In genomic region chr11:24414804-24415203, GRCm38 (mm10) we compare ENCODE assay signal across 9 mouse cellular contexts.
DNase-seq lines count a peak whose midpoint lies in the region; ATAC-seq and TF ChIP-seq lines count a peak whose summit lies in the region.
"Had no signal": no experiment of that assay in that cellular context is flagged by ENCODE, and none has a peak within 500 bp of the region (broad histone marks: within the 10 kb centered on the region; RNA-seq: fewer than 3 reads in every experiment).

No protein-coding gene starts in this region.

- no peak overlapping the region for H3K4me3 ChIP-seq in heart, embryonic 10.5 days
- no peak overlapping the region for H3K4me3 ChIP-seq in liver, postnatal 0 days (ENCODE audit: low read depth, low read length)
- H3K4me3 ChIP-seq in liver, embryonic 12.5 days: no peak overlapping the region

- H3K27ac ChIP-seq in heart, embryonic 10.5 days: no peak overlapping the region
- H3K27ac ChIP-seq in liver, postnatal 0 days (ENCODE audit: low read depth): no peak overlapping the region
- no peak overlapping the region for H3K27ac ChIP-seq in liver, embryonic 12.5 days

- TF ChIP-seq EP300 in liver, postnatal 0 days (IDR thresholded peaks at IDR 0.05; ENCODE audit: low read depth): no peak

- ATAC-seq in liver, postnatal 0 days: no peak
- ATAC-seq in liver, embryonic 12.5 days: no peak
- peak; percentile 72; the same call in 1 of the 2 replicates for ATAC-seq in megakaryocyte, adult 5-6 weeks (ENCODE audit: poor library complexity, severe bottlenecking)

- H3K4me1 ChIP-seq in heart, embryonic 10.5 days: no peaks in the 10 kb centered on the region
- H3K4me1 ChIP-seq in liver, postnatal 0 days (ENCODE audit: insufficient read depth): no peaks in the 10 kb centered on the region
- H3K4me1 ChIP-seq in liver, embryonic 12.5 days: no peaks in the 10 kb centered on the region

- peak; percentile 64 for TF ChIP-seq CTCF in liver, postnatal 0 days (IDR thresholded peaks at IDR 0.05; ENCODE audit: low read depth)

- H3K27me3 ChIP-seq in heart, embryonic 10.5 days (ENCODE audit: insufficient read depth, poor library complexity, severe bottlenecking): no peaks in the 10 kb centered on the region
- H3K27me3 ChIP-seq in liver, postnatal 0 days (ENCODE audit: insufficient read depth, low read length): no peaks in the 10 kb centered on the region
- no peaks in the 10 kb centered on the region for H3K27me3 ChIP-seq in liver, embryonic 12.5 days (replicated peaks)

- DNase-seq in heart, adult 11 months: peak; percentile 22
- no peak for DNase-seq in heart, embryonic 10.5 days (ENCODE audit: low spot score)
- no peak for DNase-seq in liver, postnatal 0 days
- peak; percentile 41 for DNase-seq in R1 (ENCODE audit: low read depth, low spot score)
- DNase-seq in frontal cortex, postnatal 25 days (ENCODE audit: low spot score in 2 of 2): no peak
- DNase-seq in thymus, postnatal 10 days (ENCODE audit: low spot score in 2 of 2): no peak
- DNase-seq: thymus, postnatal 36 days had no signal

- no peaks in the 10 kb centered on the region for H3K36me3 ChIP-seq in heart, embryonic 10.5 days
- H3K36me3 ChIP-seq in liver, postnatal 0 days (replicated peaks; ENCODE audit: insufficient read depth, low read length): no peaks in the 10 kb centered on the region
- H3K36me3 ChIP-seq in liver, embryonic 12.5 days: no peaks in the 10 kb centered on the region

- H3K9me3 ChIP-seq in heart, embryonic 10.5 days: peaks cover 4% of the 10 kb centered on the region
- peaks cover 4% of the 10 kb centered on the region; the same call in 1 of the 2 replicates for H3K9me3 ChIP-seq in liver, postnatal 0 days (ENCODE audit: low read length)
- no peaks in the 10 kb centered on the region for H3K9me3 ChIP-seq in liver, embryonic 12.5 days (replicated peaks)

- H3K4me2 ChIP-seq in liver, postnatal 0 days (ENCODE audit: low read depth, low read length): no peak overlapping the region
- H3K4me2 ChIP-seq in liver, embryonic 12.5 days: no peak overlapping the region

- no peak overlapping the region for H3K9ac ChIP-seq in liver, postnatal 0 days (replicated peaks)
- no peak overlapping the region for H3K9ac ChIP-seq in liver, embryonic 12.5 days

Comparison
In these comparisons a context has a peak if more than half of its experiments do, and no peak if none do; other contexts are left out.
1. DNase-seq: peak in heart, adult 11 months (single experiment) and R1 (single experiment); none in heart, embryonic 10.5 days (single experiment), liver, postnatal 0 days (single experiment), frontal cortex, postnatal 25 days (0 of 2) and thymus, postnatal 10 days (0 of 2).